Mouse (Mus musculus): ENCODE measurements around the gene Fars2.

The Fars2 gene

GRCm38 (mm10) chr13:36218347-36218746, 101.1 kb downstream of the Fars2 start:
- DNase-seq (ENCODE audit: low spot score in 2 of 2): no peak

- DNase-seq (ENCODE audit: low spot score in 2 of 2): no peak
Observed at GRCm38 (mm10) chr13:36219506-36219905, 102.3 kb downstream of the Fars2 start.

- DNase-seq (ENCODE audit: low spot score in 2 of 2): no peak
Observed at GRCm38 (mm10) chr13:36221897-36222296, 104.7 kb downstream of the Fars2 start.

- DNase-seq (ENCODE audit: low spot score in 2 of 2): peak; percentile 54 to 57
Observed at GRCm38 (mm10) chr13:36222721-36223120, 105.5 kb downstream of the Fars2 start.

GRCm38 (mm10) chr13:36224431-36224830, 107.2 kb downstream of the Fars2 start:
- DNase-seq (ENCODE audit: low spot score in 2 of 2): no peak

GRCm38 (mm10) chr13:36242261-36242660, 125.0 kb downstream of the Fars2 start:
- no peak for DNase-seq (ENCODE audit: low spot score in 2 of 2)

- DNase-seq (ENCODE audit: low spot score in 2 of 2): no peak
Observed at GRCm38 (mm10) chr13:36253936-36254335, 136.7 kb downstream of the Fars2 start.

GRCm38 (mm10) chr13:36257213-36257612, 140.0 kb downstream of the Fars2 start:
- no peak for DNase-seq (ENCODE audit: low spot score in 2 of 2)

GRCm38 (mm10) chr13:36259754-36260153, 142.5 kb downstream of the Fars2 start:
- DNase-seq (ENCODE audit: low spot score in 2 of 2): no peak

- no peak for DNase-seq (ENCODE audit: low spot score in 2 of 2)
Observed at GRCm38 (mm10) chr13:36261299-36261698, 144.1 kb downstream of the Fars2 start.

GRCm38 (mm10) chr13:36263240-36264095, 146.3 kb downstream of the Fars2 start:
- DNase-seq (ENCODE audit: low spot score in 2 of 2): no peak

- no peak for DNase-seq (ENCODE audit: low spot score in 2 of 2)
Observed at GRCm38 (mm10) chr13:36264391-36264790, 147.2 kb downstream of the Fars2 start.

GRCm38 (mm10) chr13:36265342-36265744, 148.1 kb downstream of the Fars2 start:
- DNase-seq (ENCODE audit: low spot score in 2 of 2): no peak

- no peak for DNase-seq (ENCODE audit: low spot score in 2 of 2)
Observed at GRCm38 (mm10) chr13:36267399-36267798, 150.2 kb downstream of the Fars2 start.

- DNase-seq (ENCODE audit: low spot score in 2 of 2): no peak
Observed at GRCm38 (mm10) chr13:36270867-36271266, 153.7 kb downstream of the Fars2 start.

GRCm38 (mm10) chr13:36273497-36273896, 156.3 kb downstream of the Fars2 start:
- DNase-seq (ENCODE audit: low spot score in 2 of 2): no peak

GRCm38 (mm10) chr13:36276194-36276593, 159.0 kb downstream of the Fars2 start:
- DNase-seq (ENCODE audit: low spot score in 2 of 2): no peak

GRCm38 (mm10) chr13:36282018-36282417, 164.8 kb downstream of the Fars2 start:
- peak; percentile 17 to 27 for DNase-seq (ENCODE audit: low spot score in 2 of 2)

- no peak for DNase-seq (ENCODE audit: low spot score in 2 of 2)
Observed at GRCm38 (mm10) chr13:36282785-36283544, 165.8 kb downstream of the Fars2 start.

GRCm38 (mm10) chr13:36283545-36284067, 166.4 kb downstream of the Fars2 start:
- no peak for DNase-seq (ENCODE audit: low spot score in 2 of 2)

GRCm38 (mm10) chr13:36284097-36284496, 166.9 kb downstream of the Fars2 start:
- no peak for DNase-seq (ENCODE audit: low spot score in 2 of 2)

GRCm38 (mm10) chr13:36285235-36285634, 168.0 kb downstream of the Fars2 start:
- no peak for DNase-seq (ENCODE audit: low spot score in 2 of 2)

- no peak for DNase-seq (ENCODE audit: low spot score in 2 of 2)
Observed at GRCm38 (mm10) chr13:36293511-36293910, 176.3 kb downstream of the Fars2 start.

All from spleen, postnatal 36 days (tissue).